ENCODE assay signal across 18 mouse cellular contexts in genomic region chr4:149608309-149608638, GRCm38 (mm10). TPM values are rescaled to one million over a fixed set of nuclear protein-coding genes. Genes with fewer than 3 reads are reported as not detected.
A peak's percentile ranks its signal among the peaks of the same experiment; 100 is the strongest.
DNase-seq lines count a peak whose midpoint lies in the region; ATAC-seq and TF ChIP-seq lines count a peak whose summit lies in the region.
"Had no signal": no experiment of that assay in that cellular context is flagged by ENCODE, and none has a peak within 500 bp of the region (broad histone marks: within the 10 kb centered on the region; RNA-seq: fewer than 3 reads in every experiment).

No protein-coding gene starts in this region.

- no peak overlapping the region for H3K4me2 ChIP-seq in intestine, embryonic 15.5 days (replicated peaks)
- no peak overlapping the region for H3K4me2 ChIP-seq in intestine, postnatal 0 days (replicated peaks; ENCODE audit: low read depth)
- no peak overlapping the region for H3K4me2 ChIP-seq in stomach, embryonic 14.5 days (replicated peaks; ENCODE audit: low read depth, low read length)
- H3K4me2 ChIP-seq: forebrain, embryonic 13.5 days; heart, embryonic 13.5 days; liver, embryonic 13.5 days had no signal

- no peak for TF ChIP-seq POLR2A in ES-Bruce4 (IDR thresholded peaks at IDR 0.05; ENCODE audit: insufficient read depth, low read length)

- H3K36me3 ChIP-seq in intestine, embryonic 15.5 days, result no peaks in the 10 kb centered on the region
- no peaks in the 10 kb centered on the region; the same call in 1 of the 2 replicates for H3K36me3 ChIP-seq in intestine, postnatal 0 days (ENCODE audit: control insufficient read depth, insufficient read depth)
- H3K36me3 ChIP-seq in ES-Bruce4 (ENCODE audit: control insufficient read depth, insufficient read depth, low read length, poor library complexity, severe bottlenecking) (no peaks in the 10 kb centered on the region), ES-E14 (ENCODE audit: control insufficient read depth, insufficient read depth, low read length, poor library complexity, severe bottlenecking) (no peaks in the 10 kb centered on the region)
- no peaks in the 10 kb centered on the region for H3K36me3 ChIP-seq in stomach, embryonic 14.5 days (ENCODE audit: control insufficient read depth, insufficient read depth, low read length)
- H3K36me3 ChIP-seq: heart, embryonic 13.5 days; liver, embryonic 13.5 days had no signal

- no peaks in the 10 kb centered on the region for H3K9me3 ChIP-seq in intestine, embryonic 15.5 days
- H3K9me3 ChIP-seq in intestine, postnatal 0 days (ENCODE audit: control insufficient read depth), result no peaks in the 10 kb centered on the region
- H3K9me3 ChIP-seq in ES-Bruce4 (replicated peaks; ENCODE audit: control insufficient read depth, insufficient read depth, low read length, poor library complexity, severe bottlenecking), result no peaks in the 10 kb centered on the region
- H3K9me3 ChIP-seq in ES-E14 (ENCODE audit: control insufficient read depth, insufficient read depth, low read depth, low read length), result no peaks in the 10 kb centered on the region
- H3K9me3 ChIP-seq in stomach, embryonic 14.5 days (ENCODE audit: control insufficient read depth, low read depth, low read length), result no peaks in the 10 kb centered on the region
- H3K9me3 ChIP-seq: forebrain, embryonic 13.5 days; heart, embryonic 13.5 days; liver, embryonic 13.5 days had no signal

- no peak for TF ChIP-seq CTCF in intestine, postnatal 0 days (IDR thresholded peaks at IDR 0.05; ENCODE audit: low read depth)
- no peak for TF ChIP-seq CTCF in ES-Bruce4 (IDR thresholded peaks at IDR 0.05; ENCODE audit: low read depth, low read length)

- ATAC-seq in intestine, embryonic 15.5 days, result peak; percentile 25; the same call in 1 of the 2 replicates
- ATAC-seq in intestine, postnatal 0 days, result no peak
- ATAC-seq in stomach, embryonic 14.5 days (ENCODE audit: insufficient number of reproducible peaks, insufficient read depth, low FRiP score, low read depth), result 0 out of 2 replicates have a peak, but pooled peaks have one; percentile 46
- ATAC-seq: inflammation-experienced regulatory T-cells, adult 6 months had no signal

- DNase-seq in ES-E14 (ENCODE audit: low read depth, low spot score), result no peak
- no peak for DNase-seq in gastrocnemius, postnatal 4 days (ENCODE audit: low spot score in 2 of 2)
- DNase-seq in left cerebral cortex, adult 8-10 months (ENCODE audit: low spot score in 2 of 2), result no peak
- DNase-seq: adrenal gland, postnatal 25 days; cerebellum, adult 9-10 months; gastrocnemius, postnatal 10 days; kidney, adult 8-10 months; liver, embryonic 13.5 days; lung, adult 2 months had no signal

- no peak for TF ChIP-seq EP300 in ES-Bruce4 (IDR thresholded peaks at IDR 0.05; ENCODE audit: insufficient read depth, low read depth, low read length)

- 83% methylated on average over 6 of the region's 6 CpGs for WGBS in intestine, embryonic 15.5 days
- whole genome bisulfite sequencing in intestine, postnatal 0 days, result 73% methylated on average over 6 of the region's 6 CpGs
- 70% methylated on average over 6 of the region's 6 CpGs for WGBS in stomach, embryonic 14.5 days

- peaks cover 10% of the 10 kb centered on the region for H3K4me1 ChIP-seq in intestine, embryonic 15.5 days (replicated peaks)
- no peaks in the 10 kb centered on the region; the same call in 1 of the 2 replicates for H3K4me1 ChIP-seq in intestine, postnatal 0 days (replicated peaks; ENCODE audit: control insufficient read depth, insufficient read depth, low read length)
- H3K4me1 ChIP-seq in ES-Bruce4 (ENCODE audit: control insufficient read depth, insufficient read depth, low read length) (peaks cover 2% of the 10 kb centered on the region), ES-E14 (ENCODE audit: control insufficient read depth in 2 of 2, insufficient read depth in 2 of 2, low read length in 2 of 2, poor library complexity in 1 of 2) (peaks cover 6 to 23% of the 10 kb centered on the region in 2 experiments)
- peaks cover 8% of the 10 kb centered on the region; the same call in 1 of the 2 replicates for H3K4me1 ChIP-seq in stomach, embryonic 14.5 days (ENCODE audit: control insufficient read depth, insufficient read depth, low read length)

- H3K27ac ChIP-seq in intestine, embryonic 15.5 days, result no peak overlapping the region
- H3K27ac ChIP-seq in intestine, postnatal 0 days (ENCODE audit: low read depth, low read length), result no peak overlapping the region
- peak overlapping the region; percentile 74 for H3K27ac ChIP-seq in ES-Bruce4 (ENCODE audit: insufficient read depth, low read length)
- H3K27ac ChIP-seq in ES-E14 (ENCODE audit: insufficient read depth, low read depth, low read length, poor library complexity, severe bottlenecking), result peak overlapping the region; percentile 26; the same call in 1 of the 2 replicates
- H3K27ac ChIP-seq in stomach, embryonic 14.5 days (ENCODE audit: low read length), result no peak overlapping the region
- H3K27ac ChIP-seq: heart, embryonic 13.5 days; liver, embryonic 13.5 days; macrophage had no signal

- in situ Hi-C loops in ES-E14 (cut with MboI; ENCODE audit: low sequenced_read_pairs in 2 of 2, unreplicated experiment in 2 of 2), result no loop called here

- no peak overlapping the region for H3K4me3 ChIP-seq in intestine, embryonic 15.5 days (replicated peaks)
- no peak overlapping the region for H3K4me3 ChIP-seq in intestine, postnatal 0 days (ENCODE audit: low read depth, low read length)
- H3K4me3 ChIP-seq in ES-Bruce4 (ENCODE audit: low read depth, low read length) (no peak overlapping the region), ES-E14 (ENCODE audit: insufficient read depth in 1 of 2, low read depth in 1 of 2, low read length in 2 of 2, poor library complexity in 1 of 2, severe bottlenecking in 1 of 2) (no peak overlapping the region)
- H3K4me3 ChIP-seq in stomach, embryonic 14.5 days (ENCODE audit: low read depth, low read length), result no peak overlapping the region
- H3K4me3 ChIP-seq: erythroblast, embryonic 14.5 days; forebrain, embryonic 13.5 days; heart, embryonic 13.5 days; liver, embryonic 13.5 days had no signal

- no peaks in the 10 kb centered on the region for H3K27me3 ChIP-seq in intestine, embryonic 15.5 days (replicated peaks)
- H3K27me3 ChIP-seq in intestine, postnatal 0 days (replicated peaks; ENCODE audit: control insufficient read depth, insufficient read depth, low read length), result no peaks in the 10 kb centered on the region
- H3K27me3 ChIP-seq in ES-Bruce4 (ENCODE audit: control insufficient read depth, insufficient read depth, low read length, poor library complexity, severe bottlenecking), result no peaks in the 10 kb centered on the region
- H3K27me3 ChIP-seq in stomach, embryonic 14.5 days (ENCODE audit: control insufficient read depth, insufficient read depth, low read length), result no peaks in the 10 kb centered on the region
- H3K27me3 ChIP-seq: forebrain, embryonic 13.5 days; liver, embryonic 13.5 days had no signal

- H3K9ac ChIP-seq in intestine, embryonic 15.5 days, result no peak overlapping the region
- no peak overlapping the region for H3K9ac ChIP-seq in intestine, postnatal 0 days (ENCODE audit: low read depth, low read length)
- H3K9ac ChIP-seq in ES-Bruce4 (ENCODE audit: low read depth, poor library complexity, severe bottlenecking) (no peak overlapping the region), ES-E14 (ENCODE audit: insufficient read depth, low read depth, low read length, poor library complexity, severe bottlenecking) (0 out of 2 replicates have a peak overlapping the region, but pooled peaks have one; percentile 3)
- H3K9ac ChIP-seq in stomach, embryonic 14.5 days (replicated peaks; ENCODE audit: low read depth, low read length), result no peak overlapping the region
- H3K9ac ChIP-seq: forebrain, embryonic 13.5 days; liver, embryonic 13.5 days had no signal

TF ChIP-seq in ES-E14, 5 proteins besides CTCF, POLR2A, EP300 and RAD21:
- TF ChIP-seq CHD2 (IDR thresholded peaks at IDR 0.05; ENCODE audit: low read depth, low read length) (no peak), MAFK (IDR thresholded peaks at IDR 0.05; ENCODE audit: insufficient read depth, low read depth, low read length) (no peak), ZNF384 (IDR thresholded peaks at IDR 0.05; ENCODE audit: low read depth, low read length) (no peak), HCFC1 (IDR thresholded peaks at IDR 0.05; ENCODE audit: borderline replicate concordance, insufficient read depth, low read length) (no peak), ZC3H11A (IDR thresholded peaks at IDR 0.05; ENCODE audit: borderline replicate concordance, low read depth, low read length) (no peak)

RNA-seq across cellular contexts. Expression of gene Clstn1, which starts 22.0 kb away (rescaled TPM):
- polyA plus RNA-seq in intestine, embryonic 15.5 days (2015; fragmentation: Nextera tagmentation; extraction: Ambion mirVana), result 40.9 and 42.4 TPM in 2 replicates
- 34.3 and 34.7 TPM in 2 replicates for polyA plus RNA-seq in intestine, postnatal 0 days (2015; fragmentation: Nextera tagmentation; extraction: Ambion mirVana)
- 59.2 and 60.5 TPM in 2 replicates for polyA plus RNA-seq in ES-Bruce4 (2011; ENCODE audit: insufficient read depth, insufficient read length, low read depth, missing spikeins)
- 115 and 254 TPM in 2 replicates for total RNA-seq in ES-E14 (2012; rRNA removed)
- polyA plus RNA-seq in stomach, embryonic 14.5 days (2014; fragmentation: Nextera tagmentation; extraction: Ambion mirVana), result 22.9 and 24.6 TPM in 2 replicates
- total RNA-seq in gastrocnemius, postnatal 4 days (2021), result 10 to 100 TPM; 78.9 to 80.6 TPM
- total RNA-seq in left cerebral cortex, adult 8-10 months (2022), result 1,000 to 10,000 TPM; 1,199 to 1,281 (median 1,221) TPM

Comparison
In these comparisons a context has a peak if more than half of its experiments do, and no peak if none do; other contexts are left out.
1. H3K27ac ChIP-seq: peak in ES-Bruce4 (single experiment) and ES-E14 (single experiment); none in intestine, embryonic 15.5 days (single experiment), intestine, postnatal 0 days (single experiment) and stomach, embryonic 14.5 days (single experiment).